Mouse (Mus musculus) heart, embryonic 15.5 days (tissue): ENCODE measurements around the gene Megf11. TPM values are rescaled to one million over a fixed set of nuclear protein-coding genes. Genes with fewer than 3 reads are reported as not detected.

ENCODE experiments used
- ATAC-seq: fragments of 200-750 bp; cut with Nextera tagmentation; replicated peaks from 2 replicates; pipeline ENCODE4 v1.8.0; 2017; ENCODE audit warnings: low read depth, moderate TSS enrichment; ENCODE audit not compliant: insufficient number of reproducible peaks, insufficient read depth, low FRiP score
- H3K27ac ChIP-seq: fragments of 300-500 bp; sonication (generic); 2 replicates; pipeline ENCODE4 v1.5.1; 2015; ENCODE audit warnings: mild to moderate bottlenecking, inconsistent platforms
- H3K27me3 ChIP-seq: fragments of 300-500 bp; sonication (generic); 2 replicates; pipeline ENCODE4 v1.6.1; 2015; ENCODE audit warnings: inconsistent platforms
- H3K36me3 ChIP-seq: fragments of 300-500 bp; sonication (generic); 2 replicates; pipeline ENCODE4 v1.6.1; 2015; ENCODE audit warnings: mild to moderate bottlenecking, inconsistent platforms
- H3K4me1 ChIP-seq: fragments of 300-500 bp; sonication (generic); replicated peaks from 2 replicates; pipeline ENCODE4 v1.6.1; 2015; ENCODE audit warnings: inconsistent platforms
- H3K4me2 ChIP-seq: fragments of 300-500 bp; sonication (generic); 2 replicates; pipeline ENCODE4 v1.6.1; 2015; ENCODE audit warnings: inconsistent platforms, mild to moderate bottlenecking, moderate library complexity
- H3K4me3 ChIP-seq: fragments of 300-500 bp; sonication (generic); 2 replicates; pipeline ENCODE4 v1.5.1; 2015; ENCODE audit warnings: mild to moderate bottlenecking, inconsistent platforms
- H3K9ac ChIP-seq: fragments of 300-500 bp; sonication (generic); 2 replicates; pipeline ENCODE4 v1.6.1; 2015; ENCODE audit warnings: mild to moderate bottlenecking, inconsistent platforms
- H3K9me3 ChIP-seq: fragments of 300-500 bp; sonication (generic); replicated peaks from 2 replicates; pipeline ENCODE4 v1.6.1; 2016; ENCODE audit warnings: inconsistent platforms
- WGBS: fragments of 180-500 bp; shearing (Covaris S2); methylation state at CpG from one replicate; pipeline ENCODE4 v1.1.7; 2015; ENCODE audit warnings: mixed read lengths; 5-methylcytosine and 5-hydroxymethylcytosine counted together
- microRNA-seq: library from miRNA; unstranded; fragments of <30 nt; microRNA quantifications from one replicate; pipeline ENCODE4, GENCODE M21; 2016
- polyA plus RNA-seq: library from polyadenylated mRNA; unstranded; fragments of >200 nt; fragmentation: Nextera tagmentation; extraction: Ambion mirVana; gene quantifications from 2 replicates; pipeline ENCODE4 v1.2.1, GENCODE M21; 2015

Gene Megf11
- polyA plus RNA-seq, 1 experiment from 2014 or later, result 0.63 TPM

- H3K27ac ChIP-seq, result no peak overlapping the region
- ATAC-seq, result no peak
- WGBS, result 75% methylated on average over 6 of the region's 6 CpGs
These were observed 363.9 kb downstream of the Megf11 start for GRCm38 (mm10) chr9:64749314-64749713.

DNA sequence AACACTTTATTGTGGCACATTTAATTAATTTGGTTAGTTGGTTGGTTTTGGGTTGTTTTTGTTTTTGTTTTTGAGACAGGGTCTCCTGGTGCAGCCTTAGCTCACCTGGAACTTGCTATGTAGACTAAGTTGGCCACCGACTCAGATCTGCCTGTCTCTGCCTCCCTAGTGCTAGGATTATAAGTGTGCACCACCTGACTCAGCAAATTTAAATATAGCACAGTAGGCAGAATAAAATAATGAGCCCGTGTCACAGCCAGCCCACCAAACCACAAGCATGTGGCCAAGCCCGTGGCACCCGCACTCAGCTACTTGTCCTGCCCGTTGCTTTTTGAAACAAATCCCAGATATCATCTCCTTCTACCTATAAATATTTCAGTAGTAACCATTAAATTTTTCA is 367.1 kb downstream of the Megf11 start:
- H3K4me1 ChIP-seq, result no peaks in the 10 kb centered on the region
- H3K9ac ChIP-seq, result no peak overlapping the region
- no peak for ATAC-seq
- H3K36me3 ChIP-seq, result no peaks in the 10 kb centered on the region
- H3K27me3 ChIP-seq, result no peaks in the 10 kb centered on the region
- no peaks in the 10 kb centered on the region for H3K9me3 ChIP-seq
- H3K27ac ChIP-seq, result no peak overlapping the region
- no peak overlapping the region for H3K4me2 ChIP-seq
- 83% methylated on average over 5 of the region's 5 CpGs for WGBS
- H3K4me3 ChIP-seq, result no peak overlapping the region

More at GRCm38 (mm10) chr9:64749314-64749713, 363.9 kb downstream of the Megf11 start:
- Histone ChIP-seq H3K9ac (no peak overlapping the region), H3K4me1 (no peaks in the 10 kb centered on the region), H3K4me2 (no peak overlapping the region), H3K36me3 (no peaks in the 10 kb centered on the region), H3K9me3 (no peaks in the 10 kb centered on the region), H3K4me3 (no peak overlapping the region), H3K27me3 (no peaks in the 10 kb centered on the region)

GRCm38 (mm10) chr9:64758052-64758451 is 372.6 kb downstream of the Megf11 start:
- ATAC-seq, result no peak
- 87% methylated on average over 14 of the region's 14 CpGs for WGBS
- Histone ChIP-seq H3K4me1 (no peaks in the 10 kb centered on the region), H3K36me3 (no peaks in the 10 kb centered on the region), H3K9ac (no peak overlapping the region), H3K4me2 (no peak overlapping the region), H3K27me3 (no peaks in the 10 kb centered on the region), H3K27ac (no peak overlapping the region), H3K4me3 (no peak overlapping the region), H3K9me3 (no peaks in the 10 kb centered on the region)

Small RNA genes lying within 50 kb of the gene (microRNA-seq; reads per million reads assigned to microRNA genes)
- gene Gm47308, result not detected

Other genes with a start within 250 kb of the Megf11 start
- gene Zwilch, start 212.5 kb upstream of the Megf11 start, polyA plus RNA-seq, result 14.7 and 19.2 TPM in 2 replicates
- gene Rpl4, start 212.3 kb upstream of the Megf11 start, polyA plus RNA-seq, result 648 and 701 TPM in 2 replicates
- gene Snapc5, start 206.4 kb upstream of the Megf11 start, polyA plus RNA-seq, result 29.6 and 29.9 TPM in 2 replicates
- 1.3 and 2.0 TPM in 2 replicates for gene Uchl4, start 150.4 kb upstream of the Megf11 start, polyA plus RNA-seq
- gene Map2k1, start 132.0 kb upstream of the Megf11 start, polyA plus RNA-seq, result 78.3 and 80.8 TPM in 2 replicates
- gene Tipin, start 104.0 kb upstream of the Megf11 start, polyA plus RNA-seq, result 98.0 and 113 TPM in 2 replicates
- 17.3 and 18.5 TPM in 2 replicates for gene Dis3l, start 44.3 kb upstream of the Megf11 start, polyA plus RNA-seq